Mouse (Mus musculus): ENCODE measurements at regions not wholly inside any gene's neighbourhood (a gene's known extent, or its start where the extent isn't known, plus 50 kb on each side); places are given as distances from the start of the nearest gene placed in this dataset.
"Not testable (repeated sequence)": the region's sequence is repeated elsewhere in the genome, so short reads cannot be mapped to it uniquely, and the experiment has no call there.

GRCm38 (mm10) chr8:126819261-126819660 lies 126.4 kb downstream of the Tomm20 start:
- TF ChIP-seq CTCF (IDR thresholded peaks at IDR 0.05; ENCODE audit: insufficient read depth, low read depth, low read length) (no peak), POLR2A (IDR thresholded peaks at IDR 0.05; ENCODE audit: insufficient read depth, low read depth, low read length) (no peak)
- H3K4me3 ChIP-seq (ENCODE audit: insufficient read depth, low read depth, low read length), result no peak overlapping the region
- peaks cover 2% of the 10 kb centered on the region; the same call in 1 of the 2 replicates for H3K4me1 ChIP-seq (ENCODE audit: control insufficient read depth, insufficient read depth, low read length)
- no peak overlapping the region for H3K27ac ChIP-seq (ENCODE audit: insufficient read depth, low read depth, low read length)
- WGBS, result 70% methylated on average over 3 of the region's 3 CpGs

- Histone ChIP-seq H3K4me3 (ENCODE audit: insufficient read depth, low read depth, low read length) (no peak overlapping the region), H3K27ac (ENCODE audit: insufficient read depth, low read depth, low read length) (no peak overlapping the region), H3K4me1 (ENCODE audit: control insufficient read depth, insufficient read depth, low read length) (peaks cover 2% of the 10 kb centered on the region; the same call in 1 of the 2 replicates)
- TF ChIP-seq POLR2A (IDR thresholded peaks at IDR 0.05; ENCODE audit: insufficient read depth, low read depth, low read length) (no peak), CTCF (IDR thresholded peaks at IDR 0.05; ENCODE audit: insufficient read depth, low read depth, low read length) (no peak)
- 71% methylated on average over 3 of the region's 3 CpGs for WGBS
Measured at GRCm38 (mm10) chr8:126816155-126816554, 129.5 kb downstream of the Tomm20 start.

DNA sequence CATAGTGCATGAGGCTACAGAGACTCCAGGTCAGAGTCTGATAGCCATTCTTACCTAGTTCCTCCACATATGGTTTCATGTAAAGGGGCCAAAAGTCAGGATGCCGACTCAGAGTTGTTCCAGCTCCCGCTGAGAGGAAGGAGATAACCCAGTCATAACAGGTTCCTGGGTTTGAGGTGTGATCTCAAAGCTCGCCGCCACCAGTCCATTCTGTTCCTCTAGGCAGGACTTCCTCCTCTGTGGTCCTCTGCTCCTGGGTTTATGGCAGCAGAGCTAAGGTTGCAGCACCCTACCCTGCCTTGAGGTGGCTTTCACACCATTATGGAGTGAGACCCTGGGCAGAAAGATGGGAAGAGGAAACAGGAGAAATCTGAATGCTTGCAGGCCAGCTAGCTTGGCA lies 131.2 kb downstream of the Tomm20 start:
- no peak for TF ChIP-seq POLR2A (IDR thresholded peaks at IDR 0.05; ENCODE audit: insufficient read depth, low read depth, low read length)
- no peak for TF ChIP-seq CTCF (IDR thresholded peaks at IDR 0.05; ENCODE audit: insufficient read depth, low read depth, low read length)
- 87% methylated on average over 4 of the region's 4 CpGs for WGBS

DNA sequence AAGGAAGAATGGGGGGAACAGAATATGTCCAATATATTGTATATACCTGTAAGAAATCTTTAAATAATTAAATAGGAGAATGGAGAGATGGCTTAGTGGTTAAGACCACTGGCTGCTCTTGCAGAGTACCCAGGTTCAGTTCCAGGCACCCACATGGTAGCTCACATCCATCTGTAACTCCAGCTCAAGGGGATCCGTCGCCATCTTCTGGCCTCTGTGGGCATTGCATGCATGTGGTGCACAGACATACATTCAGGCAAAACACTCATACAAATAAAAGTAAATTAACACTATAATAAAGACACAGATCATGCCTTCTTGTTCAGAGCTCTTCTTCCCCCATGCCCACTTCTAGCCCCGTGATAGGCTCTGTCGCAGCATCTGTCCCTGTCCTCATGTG lies 132.0 kb downstream of the Tomm20 start:
- H3K4me3 ChIP-seq (ENCODE audit: insufficient read depth, low read depth, low read length), result no peak overlapping the region
- WGBS, result 78% methylated on average over 4 of the region's 4 CpGs
- no peak for TF ChIP-seq CTCF (IDR thresholded peaks at IDR 0.05; ENCODE audit: insufficient read depth, low read depth, low read length)
- no peak for TF ChIP-seq POLR2A (IDR thresholded peaks at IDR 0.05; ENCODE audit: insufficient read depth, low read depth, low read length)
- H3K27ac ChIP-seq (ENCODE audit: insufficient read depth, low read depth, low read length), result no peak overlapping the region
- peaks cover 2% of the 10 kb centered on the region; the same call in 1 of the 2 replicates for H3K4me1 ChIP-seq (ENCODE audit: control insufficient read depth, insufficient read depth, low read length)

More for the DNA sequence above, 131.2 kb downstream of the Tomm20 start:
- H3K27ac ChIP-seq (ENCODE audit: insufficient read depth, low read depth, low read length), result no peak overlapping the region
- H3K4me3 ChIP-seq (ENCODE audit: insufficient read depth, low read depth, low read length), result no peak overlapping the region
- H3K4me1 ChIP-seq (ENCODE audit: control insufficient read depth, insufficient read depth, low read length), result peaks cover 2% of the 10 kb centered on the region; the same call in 1 of the 2 replicates

DNA sequence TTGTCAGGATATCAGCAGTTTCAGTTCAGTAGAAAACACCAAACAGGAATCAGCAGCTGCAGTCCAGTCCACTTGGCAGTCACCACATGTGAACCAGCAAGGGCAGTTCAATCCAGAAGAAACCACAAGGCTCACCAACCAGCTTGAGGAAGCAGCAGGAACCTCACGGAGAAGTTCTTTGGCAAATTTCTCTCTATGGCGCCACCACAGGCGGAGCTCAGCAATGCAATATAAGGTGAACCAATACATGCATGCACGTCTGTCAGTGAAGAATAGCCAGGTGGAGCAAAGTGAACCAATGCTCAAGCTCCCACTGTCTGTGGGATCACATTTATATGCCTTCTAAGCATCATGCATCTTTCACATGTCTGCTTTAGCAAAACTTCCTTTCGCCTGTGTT lies 132.9 kb downstream of the Tomm20 start:
- TF ChIP-seq CTCF (IDR thresholded peaks at IDR 0.05; ENCODE audit: insufficient read depth, low read depth, low read length) (no peak), POLR2A (IDR thresholded peaks at IDR 0.05; ENCODE audit: insufficient read depth, low read depth, low read length) (no peak)
- WGBS, result 93% methylated on average over 5 of the region's 5 CpGs
- Histone ChIP-seq H3K27ac (ENCODE audit: insufficient read depth, low read depth, low read length) (no peak overlapping the region), H3K4me1 (ENCODE audit: control insufficient read depth, insufficient read depth, low read length) (peaks cover 2% of the 10 kb centered on the region; the same call in 1 of the 2 replicates), H3K4me3 (ENCODE audit: insufficient read depth, low read depth, low read length) (no peak overlapping the region)

- not testable (repeated sequence) for H3K27ac ChIP-seq (ENCODE audit: insufficient read depth, low read depth, low read length); H3K4me1 ChIP-seq (ENCODE audit: control insufficient read depth, insufficient read depth, low read length); H3K4me3 ChIP-seq (ENCODE audit: insufficient read depth, low read depth, low read length)
- WGBS, result 70% methylated on average over 2 of the region's 2 CpGs
Measured at GRCm38 (mm10) chr8:126811358-126811757, 134.3 kb downstream of the Tomm20 start.

DNA sequence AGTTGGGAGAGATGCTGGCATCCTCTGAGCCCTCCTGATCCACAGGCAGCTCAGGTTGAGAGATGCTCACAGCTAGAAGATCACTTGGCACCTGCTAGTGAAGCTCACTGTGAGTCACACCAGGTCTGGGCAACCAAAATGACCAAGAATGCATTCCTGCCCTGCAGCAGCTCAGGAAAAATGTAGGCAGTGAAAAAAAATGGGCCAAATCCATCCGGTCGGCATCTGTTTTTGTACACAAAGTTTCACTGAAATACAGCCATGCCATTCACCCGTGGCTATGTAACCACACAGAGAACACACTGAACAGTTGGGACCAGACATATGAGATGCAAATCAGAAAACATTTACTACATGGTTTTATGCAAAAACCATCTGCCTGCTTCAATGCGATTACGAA lies 135.1 kb downstream of the Tomm20 start:
- peaks cover 2% of the 10 kb centered on the region; the same call in 1 of the 2 replicates for H3K4me1 ChIP-seq (ENCODE audit: control insufficient read depth, insufficient read depth, low read length)
- no peak overlapping the region for H3K4me3 ChIP-seq (ENCODE audit: insufficient read depth, low read depth, low read length)
- WGBS, result 93% methylated on average over 5 of the region's 5 CpGs
- no peak for TF ChIP-seq CTCF (IDR thresholded peaks at IDR 0.05; ENCODE audit: insufficient read depth, low read depth, low read length)
- TF ChIP-seq POLR2A (IDR thresholded peaks at IDR 0.05; ENCODE audit: insufficient read depth, low read depth, low read length), result no peak
- no peak overlapping the region for H3K27ac ChIP-seq (ENCODE audit: insufficient read depth, low read depth, low read length)

DNA sequence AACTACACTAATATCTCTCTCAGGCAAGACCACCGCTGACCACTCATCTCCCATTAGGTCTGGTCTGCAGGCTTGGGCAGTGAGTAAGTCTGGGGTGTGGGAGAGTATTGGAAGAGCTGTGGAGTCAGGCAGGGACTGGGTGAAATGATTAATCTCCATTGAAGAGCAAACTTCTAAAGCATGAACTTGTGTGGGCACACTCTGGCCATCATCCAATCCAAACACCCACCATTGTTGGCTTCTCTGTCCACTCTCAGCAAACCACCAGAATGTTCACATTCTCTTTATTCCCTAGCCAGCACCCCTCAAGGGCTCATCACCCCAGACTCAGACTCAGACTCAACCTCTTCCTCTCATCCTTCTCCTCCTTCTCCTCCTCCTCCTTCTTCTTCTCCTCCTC lies 136.3 kb downstream of the Tomm20 start:
- WGBS, result 84% methylated on average over 1 of the region's 1 CpGs
- no peak overlapping the region for H3K27ac ChIP-seq (ENCODE audit: insufficient read depth, low read depth, low read length)
- H3K4me3 ChIP-seq (ENCODE audit: insufficient read depth, low read depth, low read length), result no peak overlapping the region
- TF ChIP-seq POLR2A (IDR thresholded peaks at IDR 0.05; ENCODE audit: insufficient read depth, low read depth, low read length) (no peak), CTCF (IDR thresholded peaks at IDR 0.05; ENCODE audit: insufficient read depth, low read depth, low read length) (no peak)
- H3K4me1 ChIP-seq (ENCODE audit: control insufficient read depth, insufficient read depth, low read length), result no peaks in the 10 kb centered on the region

DNA sequence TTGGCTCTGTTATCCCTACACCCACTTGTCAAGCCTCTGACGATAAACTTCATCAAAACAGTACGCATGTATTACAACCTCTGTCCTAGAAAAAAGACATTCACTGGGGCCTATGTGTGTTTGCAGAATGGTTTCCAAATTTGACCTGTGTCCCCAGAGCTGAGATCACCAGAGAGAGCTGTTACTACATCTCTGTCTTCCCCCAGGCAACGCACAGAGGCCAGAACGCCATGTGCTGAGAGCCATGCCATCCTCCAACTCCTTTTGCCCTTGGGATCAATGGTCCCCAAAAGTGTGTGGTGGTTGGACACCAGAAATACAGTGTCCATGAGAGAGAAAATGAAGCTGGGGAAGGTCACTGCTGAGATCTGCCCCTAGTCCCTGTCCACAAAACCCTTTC lies 137.1 kb downstream of the Tomm20 start:
- 96% methylated on average over 4 of the region's 4 CpGs for WGBS
- TF ChIP-seq CTCF (IDR thresholded peaks at IDR 0.05; ENCODE audit: insufficient read depth, low read depth, low read length) (no peak), POLR2A (IDR thresholded peaks at IDR 0.05; ENCODE audit: insufficient read depth, low read depth, low read length) (no peak)
- no peak overlapping the region for H3K27ac ChIP-seq (ENCODE audit: insufficient read depth, low read depth, low read length)
- no peaks in the 10 kb centered on the region for H3K4me1 ChIP-seq (ENCODE audit: control insufficient read depth, insufficient read depth, low read length)
- no peak overlapping the region for H3K4me3 ChIP-seq (ENCODE audit: insufficient read depth, low read depth, low read length)

GRCm38 (mm10) chr8:126807171-126807768 lies 138.4 kb downstream of the Tomm20 start:
- H3K4me3 ChIP-seq (ENCODE audit: insufficient read depth, low read depth, low read length), result no peak overlapping the region
- TF ChIP-seq POLR2A (IDR thresholded peaks at IDR 0.05; ENCODE audit: insufficient read depth, low read depth, low read length) (no peak), CTCF (IDR thresholded peaks at IDR 0.05; ENCODE audit: insufficient read depth, low read depth, low read length) (no peak)
- no peak overlapping the region for H3K27ac ChIP-seq (ENCODE audit: insufficient read depth, low read depth, low read length)
- WGBS, result 81% methylated on average over 8 of the region's 8 CpGs
- H3K4me1 ChIP-seq (ENCODE audit: control insufficient read depth, insufficient read depth, low read length), result no peaks in the 10 kb centered on the region

Measured in olfactory bulb, adult 2 months (tissue).